Mouse (Mus musculus): ENCODE data around the gene Cdh26. TPM values are rescaled to one million over a fixed set of nuclear protein-coding genes. Genes with fewer than 3 reads are reported as not detected.

The Cdh26 gene
- polyA plus RNA-seq, 1 experiment, result 0.13 TPM

GRCm38 (mm10) chr2:178513043-178513442 lies 82.7 kb downstream of the Cdh26 start:
- H3K4me1 ChIP-seq (replicated peaks; ENCODE audit: control insufficient read depth, insufficient read depth, low read length), result no peaks in the 10 kb centered on the region

GRCm38 (mm10) chr2:178513636-178514071 lies 83.3 kb downstream of the Cdh26 start:
- WGBS, result 59% methylated on average over 16 of the region's 16 CpGs
- no peaks in the 10 kb centered on the region for H3K27me3 ChIP-seq (ENCODE audit: control insufficient read depth, insufficient read depth, low read length)
- H3K4me3 ChIP-seq (ENCODE audit: control insufficient read depth, insufficient read depth, low read length), result no peak overlapping the region
- no peak overlapping the region for H3K27ac ChIP-seq (ENCODE audit: control insufficient read depth, insufficient read depth, low read length)
- no peaks in the 10 kb centered on the region for H3K4me1 ChIP-seq (replicated peaks; ENCODE audit: control insufficient read depth, insufficient read depth, low read length)
- no peak for DNase-seq
- no peak for TF ChIP-seq POLR2A (IDR thresholded peaks at IDR 0.05; ENCODE audit: control insufficient read depth, extremely low read depth, insufficient read depth, low read length, poor library complexity)
- no peak for TF ChIP-seq CTCF (IDR thresholded peaks at IDR 0.05; ENCODE audit: borderline replicate concordance, control insufficient read depth, extremely low read depth, insufficient read depth, low read length, poor library complexity)
- H3K36me3 ChIP-seq (ENCODE audit: control insufficient read depth, insufficient read depth, low read length), result no peaks in the 10 kb centered on the region

More at GRCm38 (mm10) chr2:178513043-178513442, 82.7 kb downstream of the Cdh26 start:
- TF ChIP-seq CTCF (IDR thresholded peaks at IDR 0.05; ENCODE audit: borderline replicate concordance, control insufficient read depth, extremely low read depth, insufficient read depth, low read length, poor library complexity) (no peak), POLR2A (IDR thresholded peaks at IDR 0.05; ENCODE audit: control insufficient read depth, extremely low read depth, insufficient read depth, low read length, poor library complexity) (no peak)
- H3K4me3 ChIP-seq (ENCODE audit: control insufficient read depth, insufficient read depth, low read length), result no peak overlapping the region
- DNase-seq, result no peak
- H3K27me3 ChIP-seq (ENCODE audit: control insufficient read depth, insufficient read depth, low read length), result no peaks in the 10 kb centered on the region
- H3K27ac ChIP-seq (ENCODE audit: control insufficient read depth, insufficient read depth, low read length), result no peak overlapping the region
- WGBS, result 79% methylated on average over 4 of the region's 4 CpGs
- H3K36me3 ChIP-seq (ENCODE audit: control insufficient read depth, insufficient read depth, low read length), result no peaks in the 10 kb centered on the region

- TF ChIP-seq CTCF (IDR thresholded peaks at IDR 0.05; ENCODE audit: borderline replicate concordance, control insufficient read depth, extremely low read depth, insufficient read depth, low read length, poor library complexity) (no peak), POLR2A (IDR thresholded peaks at IDR 0.05; ENCODE audit: control insufficient read depth, extremely low read depth, insufficient read depth, low read length, poor library complexity) (no peak)
- no peak overlapping the region for H3K4me3 ChIP-seq (ENCODE audit: control insufficient read depth, insufficient read depth, low read length)
- no peaks in the 10 kb centered on the region for H3K36me3 ChIP-seq (ENCODE audit: control insufficient read depth, insufficient read depth, low read length)
- H3K4me1 ChIP-seq (replicated peaks; ENCODE audit: control insufficient read depth, insufficient read depth, low read length), result no peaks in the 10 kb centered on the region
- 47% methylated on average over 5 of the region's 5 CpGs for WGBS
- H3K27me3 ChIP-seq (ENCODE audit: control insufficient read depth, insufficient read depth, low read length), result no peaks in the 10 kb centered on the region
- no peak for DNase-seq
- no peak overlapping the region for H3K27ac ChIP-seq (ENCODE audit: control insufficient read depth, insufficient read depth, low read length)
Observed at GRCm38 (mm10) chr2:178516421-178516820, 86.1 kb downstream of the Cdh26 start.

GRCm38 (mm10) chr2:178516941-178517340 lies 86.6 kb downstream of the Cdh26 start:
- H3K27me3 ChIP-seq (ENCODE audit: control insufficient read depth, insufficient read depth, low read length), result no peaks in the 10 kb centered on the region
- TF ChIP-seq POLR2A (IDR thresholded peaks at IDR 0.05; ENCODE audit: control insufficient read depth, extremely low read depth, insufficient read depth, low read length, poor library complexity), result no peak
- TF ChIP-seq CTCF (IDR thresholded peaks at IDR 0.05; ENCODE audit: borderline replicate concordance, control insufficient read depth, extremely low read depth, insufficient read depth, low read length, poor library complexity), result no peak
- WGBS, result 76% methylated on average over 9 of the region's 9 CpGs
- no peaks in the 10 kb centered on the region for H3K36me3 ChIP-seq (ENCODE audit: control insufficient read depth, insufficient read depth, low read length)
- H3K27ac ChIP-seq (ENCODE audit: control insufficient read depth, insufficient read depth, low read length), result no peak overlapping the region
- no peak for DNase-seq
- no peak overlapping the region for H3K4me3 ChIP-seq (ENCODE audit: control insufficient read depth, insufficient read depth, low read length)
- no peaks in the 10 kb centered on the region for H3K4me1 ChIP-seq (replicated peaks; ENCODE audit: control insufficient read depth, insufficient read depth, low read length)

GRCm38 (mm10) chr2:178519321-178519720 lies 89.0 kb downstream of the Cdh26 start:
- no peak for DNase-seq
- WGBS, result 92% methylated on average over 4 of the region's 4 CpGs
- H3K4me1 ChIP-seq (replicated peaks; ENCODE audit: control insufficient read depth, insufficient read depth, low read length), result no peaks in the 10 kb centered on the region
- TF ChIP-seq POLR2A (IDR thresholded peaks at IDR 0.05; ENCODE audit: control insufficient read depth, extremely low read depth, insufficient read depth, low read length, poor library complexity) (no peak), CTCF (IDR thresholded peaks at IDR 0.05; ENCODE audit: borderline replicate concordance, control insufficient read depth, extremely low read depth, insufficient read depth, low read length, poor library complexity) (no peak)
- no peaks in the 10 kb centered on the region for H3K36me3 ChIP-seq (ENCODE audit: control insufficient read depth, insufficient read depth, low read length)
- H3K27ac ChIP-seq (ENCODE audit: control insufficient read depth, insufficient read depth, low read length), result no peak overlapping the region
- no peak overlapping the region for H3K4me3 ChIP-seq (ENCODE audit: control insufficient read depth, insufficient read depth, low read length)
- H3K27me3 ChIP-seq (ENCODE audit: control insufficient read depth, insufficient read depth, low read length), result no peaks in the 10 kb centered on the region

- H3K4me3 ChIP-seq (ENCODE audit: control insufficient read depth, insufficient read depth, low read length), result no peak overlapping the region
- WGBS, result 41% methylated on average over 2 of the region's 2 CpGs
- TF ChIP-seq POLR2A (IDR thresholded peaks at IDR 0.05; ENCODE audit: control insufficient read depth, extremely low read depth, insufficient read depth, low read length, poor library complexity) (no peak), CTCF (IDR thresholded peaks at IDR 0.05; ENCODE audit: borderline replicate concordance, control insufficient read depth, extremely low read depth, insufficient read depth, low read length, poor library complexity) (no peak)
- DNase-seq, result no peak
- no peak overlapping the region for H3K27ac ChIP-seq (ENCODE audit: control insufficient read depth, insufficient read depth, low read length)
- H3K27me3 ChIP-seq (ENCODE audit: control insufficient read depth, insufficient read depth, low read length), result no peaks in the 10 kb centered on the region
- H3K36me3 ChIP-seq (ENCODE audit: control insufficient read depth, insufficient read depth, low read length), result no peaks in the 10 kb centered on the region
- H3K4me1 ChIP-seq (replicated peaks; ENCODE audit: control insufficient read depth, insufficient read depth, low read length), result no peaks in the 10 kb centered on the region
Observed at GRCm38 (mm10) chr2:178520216-178520615, 89.9 kb downstream of the Cdh26 start.

GRCm38 (mm10) chr2:178522331-178522730 lies 92.0 kb downstream of the Cdh26 start:
- Histone ChIP-seq H3K27ac (ENCODE audit: control insufficient read depth, insufficient read depth, low read length) (no peak overlapping the region), H3K36me3 (ENCODE audit: control insufficient read depth, insufficient read depth, low read length) (no peaks in the 10 kb centered on the region), H3K4me3 (ENCODE audit: control insufficient read depth, insufficient read depth, low read length) (no peak overlapping the region), H3K27me3 (ENCODE audit: control insufficient read depth, insufficient read depth, low read length) (no peaks in the 10 kb centered on the region), H3K4me1 (replicated peaks; ENCODE audit: control insufficient read depth, insufficient read depth, low read length) (no peaks in the 10 kb centered on the region)
- no peak for TF ChIP-seq CTCF (IDR thresholded peaks at IDR 0.05; ENCODE audit: borderline replicate concordance, control insufficient read depth, extremely low read depth, insufficient read depth, low read length, poor library complexity)
- 73% methylated on average over 4 of the region's 4 CpGs for WGBS
- no peak for DNase-seq

All from thymus, adult 2 months (tissue).